Mouse (Mus musculus) hindbrain, embryonic 13.5 days (tissue): ENCODE measurements at regions not wholly inside any gene's neighbourhood (a gene's known extent, or its start where the extent isn't known, plus 50 kb on each side); places are given as distances from the start of the nearest gene placed in this dataset.

Source experiments
- ATAC-seq: fragments of 200-750 bp; cut with Nextera tagmentation; 2 replicates; pipeline ENCODE4 v1.8.0; 2017; ENCODE audit warnings: moderate TSS enrichment; ENCODE audit not compliant: low FRiP score
- H3K27ac ChIP-seq: fragments of 300-500 bp; sonication (generic); 2 replicates; pipeline ENCODE4 v1.5.1; 2015; ENCODE audit warnings: inconsistent platforms, mild to moderate bottlenecking, moderate library complexity
- H3K27me3 ChIP-seq: fragments of 300-500 bp; sonication (generic); 2 replicates; pipeline ENCODE4 v1.6.1; 2015; ENCODE audit warnings: mild to moderate bottlenecking, inconsistent platforms
- H3K36me3 ChIP-seq: fragments of 300-500 bp; sonication (generic); 2 replicates; pipeline ENCODE4 v1.6.1; 2015; ENCODE audit warnings: mild to moderate bottlenecking, inconsistent platforms
- H3K4me1 ChIP-seq: fragments of 300-500 bp; sonication (generic); replicated peaks from 2 replicates; pipeline ENCODE4 v1.6.1; 2015; ENCODE audit warnings: inconsistent platforms
- H3K4me2 ChIP-seq: fragments of 300-500 bp; sonication (generic); 2 replicates; pipeline ENCODE4 v1.6.1; 2015; ENCODE audit warnings: inconsistent platforms, mild to moderate bottlenecking, moderate library complexity
- H3K4me3 ChIP-seq: fragments of 300-500 bp; sonication (generic); 2 replicates; pipeline ENCODE4 v1.5.1; 2015; ENCODE audit warnings: mild to moderate bottlenecking, inconsistent platforms
- H3K9ac ChIP-seq: fragments of 300-500 bp; sonication (generic); 2 replicates; pipeline ENCODE4 v1.6.1; 2015; ENCODE audit warnings: mild to moderate bottlenecking, inconsistent platforms
- H3K9me3 ChIP-seq: fragments of 300-500 bp; sonication (generic); 2 replicates; pipeline ENCODE4 v1.6.1; 2016; ENCODE audit warnings: inconsistent platforms
- WGBS: fragments of 180-500 bp; shearing (Covaris S2); methylation state at CpG from one replicate; pipeline ENCODE4 v1.1.7; 2015; 5-methylcytosine and 5-hydroxymethylcytosine counted together

- Histone ChIP-seq H3K36me3 (no peaks in the 10 kb centered on the region), H3K4me2 (no peak overlapping the region), H3K4me3 (no peak overlapping the region), H3K27me3 (no peaks in the 10 kb centered on the region), H3K4me1 (no peaks in the 10 kb centered on the region), H3K27ac (no peak overlapping the region), H3K9me3 (no peaks in the 10 kb centered on the region), H3K9ac (no peak overlapping the region)
- no peak for ATAC-seq
These were observed 121.2 kb downstream of the Ttc32 start for GRCm38 (mm10) chr12:9151001-9151400.

- Histone ChIP-seq H3K4me3 (no peak overlapping the region), H3K36me3 (no peaks in the 10 kb centered on the region), H3K9ac (no peak overlapping the region), H3K27ac (no peak overlapping the region), H3K27me3 (no peaks in the 10 kb centered on the region), H3K4me1 (no peaks in the 10 kb centered on the region), H3K4me2 (no peak overlapping the region), H3K9me3 (no peaks in the 10 kb centered on the region)
- WGBS: 84% methylated on average over 1 of the region's 1 CpGs
- no peak for ATAC-seq
These were observed 121.6 kb downstream of the Ttc32 start for GRCm38 (mm10) chr12:9151426-9151825.

- Histone ChIP-seq H3K9me3 (no peaks in the 10 kb centered on the region), H3K27me3 (no peaks in the 10 kb centered on the region), H3K27ac (no peak overlapping the region), H3K36me3 (no peaks in the 10 kb centered on the region), H3K4me2 (no peak overlapping the region), H3K4me1 (no peaks in the 10 kb centered on the region), H3K4me3 (no peak overlapping the region), H3K9ac (no peak overlapping the region)
- WGBS: 89% methylated on average over 2 of the region's 2 CpGs
- no peak for ATAC-seq
These were observed 124.7 kb downstream of the Ttc32 start for GRCm38 (mm10) chr12:9154491-9154890.

- Histone ChIP-seq H3K27ac (no peak overlapping the region), H3K4me1 (no peaks in the 10 kb centered on the region), H3K9ac (no peak overlapping the region), H3K4me2 (no peak overlapping the region), H3K36me3 (no peaks in the 10 kb centered on the region), H3K4me3 (no peak overlapping the region), H3K27me3 (no peaks in the 10 kb centered on the region), H3K9me3 (no peaks in the 10 kb centered on the region)
- ATAC-seq: no peak
These were observed 127.0 kb downstream of the Ttc32 start for GRCm38 (mm10) chr12:9156794-9157193.

GRCm38 (mm10) chr12:9158751-9159150 is 129.0 kb downstream of the Ttc32 start:
- WGBS: 74% methylated on average over 5 of the region's 5 CpGs
- Histone ChIP-seq H3K36me3 (no peaks in the 10 kb centered on the region), H3K4me1 (no peaks in the 10 kb centered on the region), H3K27ac (no peak overlapping the region), H3K9me3 (no peaks in the 10 kb centered on the region), H3K4me2 (no peak overlapping the region), H3K9ac (no peak overlapping the region), H3K27me3 (no peaks in the 10 kb centered on the region), H3K4me3 (no peak overlapping the region)
- no peak for ATAC-seq

- 78% methylated on average over 4 of the region's 4 CpGs for WGBS
- H3K36me3 ChIP-seq: no peaks in the 10 kb centered on the region
- ATAC-seq: no peak
These were observed 135.7 kb downstream of the Ttc32 start for GRCm38 (mm10) chr12:9165367-9165940.

GRCm38 (mm10) chr12:9166218-9166908 is 136.6 kb downstream of the Ttc32 start:
- no peaks in the 10 kb centered on the region for H3K36me3 ChIP-seq
- H3K4me2 ChIP-seq: no peak overlapping the region
- no peak overlapping the region for H3K9ac ChIP-seq
- peak; percentile 94 for ATAC-seq
- no peak overlapping the region for H3K27ac ChIP-seq
- 55% methylated on average over 10 of the region's 10 CpGs for WGBS
- no peaks in the 10 kb centered on the region for H3K9me3 ChIP-seq
- H3K4me3 ChIP-seq: no peak overlapping the region
- no peaks in the 10 kb centered on the region for H3K27me3 ChIP-seq
- H3K4me1 ChIP-seq: no peaks in the 10 kb centered on the region; the same call in 1 of the 2 replicates

More at GRCm38 (mm10) chr12:9165367-9165940, 135.7 kb downstream of the Ttc32 start:
- H3K9me3 ChIP-seq: no peaks in the 10 kb centered on the region
- no peak overlapping the region for H3K27ac ChIP-seq
- H3K9ac ChIP-seq: no peak overlapping the region
- no peak overlapping the region for H3K4me3 ChIP-seq
- H3K4me2 ChIP-seq: no peak overlapping the region
- H3K27me3 ChIP-seq: no peaks in the 10 kb centered on the region
- no peaks in the 10 kb centered on the region; the same call in 1 of the 2 replicates for H3K4me1 ChIP-seq

GRCm38 (mm10) chr12:9169008-9169407 is 139.2 kb downstream of the Ttc32 start:
- Histone ChIP-seq H3K9me3 (no peaks in the 10 kb centered on the region), H3K27me3 (no peaks in the 10 kb centered on the region), H3K4me1 (no peaks in the 10 kb centered on the region; the same call in 1 of the 2 replicates), H3K4me2 (no peak overlapping the region), H3K27ac (no peak overlapping the region), H3K4me3 (no peak overlapping the region), H3K36me3 (no peaks in the 10 kb centered on the region), H3K9ac (no peak overlapping the region)
- ATAC-seq: no peak
- 88% methylated on average over 3 of the region's 3 CpGs for WGBS

- Histone ChIP-seq H3K4me2 (no peak overlapping the region), H3K27ac (no peak overlapping the region), H3K9ac (no peak overlapping the region), H3K4me1 (no peaks in the 10 kb centered on the region), H3K4me3 (no peak overlapping the region), H3K36me3 (no peaks in the 10 kb centered on the region), H3K27me3 (no peaks in the 10 kb centered on the region), H3K9me3 (no peaks in the 10 kb centered on the region)
- ATAC-seq: no peak
- 26% methylated on average over 1 of the region's 1 CpGs for WGBS
These were observed 143.9 kb downstream of the Ttc32 start for GRCm38 (mm10) chr12:9173680-9174079.

- no peaks in the 10 kb centered on the region for H3K9me3 ChIP-seq
- no peaks in the 10 kb centered on the region for H3K36me3 ChIP-seq
- no peak overlapping the region for H3K4me3 ChIP-seq
- 63% methylated on average over 9 of the region's 9 CpGs for WGBS
- no peaks in the 10 kb centered on the region for H3K27me3 ChIP-seq
- H3K4me1 ChIP-seq: no peaks in the 10 kb centered on the region
- ATAC-seq: no peak
- H3K9ac ChIP-seq: no peak overlapping the region
- H3K4me2 ChIP-seq: no peak overlapping the region
- no peak overlapping the region for H3K27ac ChIP-seq
These were observed 144.5 kb downstream of the Ttc32 start for GRCm38 (mm10) chr12:9174327-9174726.

- 74% methylated on average over 2 of the region's 2 CpGs for WGBS
- no peak for ATAC-seq
- Histone ChIP-seq H3K27me3 (no peaks in the 10 kb centered on the region), H3K27ac (no peak overlapping the region), H3K36me3 (no peaks in the 10 kb centered on the region), H3K4me1 (no peaks in the 10 kb centered on the region), H3K4me2 (no peak overlapping the region), H3K9me3 (no peaks in the 10 kb centered on the region), H3K9ac (no peak overlapping the region), H3K4me3 (no peak overlapping the region)
These were observed 146.4 kb downstream of the Ttc32 start for GRCm38 (mm10) chr12:9176198-9176597.

- Histone ChIP-seq H3K27ac (no peak overlapping the region), H3K4me3 (no peak overlapping the region), H3K9ac (no peak overlapping the region), H3K36me3 (no peaks in the 10 kb centered on the region), H3K27me3 (no peaks in the 10 kb centered on the region), H3K4me2 (no peak overlapping the region), H3K4me1 (no peaks in the 10 kb centered on the region), H3K9me3 (no peaks in the 10 kb centered on the region)
- WGBS: 68% methylated on average over 4 of the region's 4 CpGs
- no peak for ATAC-seq
These were observed 148.8 kb downstream of the Ttc32 start for GRCm38 (mm10) chr12:9178626-9179025.

- Histone ChIP-seq H3K4me2 (no peak overlapping the region), H3K9ac (no peak overlapping the region), H3K4me3 (no peak overlapping the region), H3K9me3 (no peaks in the 10 kb centered on the region), H3K4me1 (no peaks in the 10 kb centered on the region), H3K36me3 (no peaks in the 10 kb centered on the region), H3K27me3 (no peaks in the 10 kb centered on the region), H3K27ac (no peak overlapping the region)
- WGBS: 81% methylated on average over 4 of the region's 4 CpGs
- ATAC-seq: no peak
These were observed 150.9 kb downstream of the Ttc32 start for GRCm38 (mm10) chr12:9180677-9181076.
